Mouse (Mus musculus): ENCODE data around the gene Gm12355.
"Not testable (repeated sequence)": the region's sequence is repeated elsewhere in the genome, so short reads cannot be mapped to it uniquely, and the experiment has no call there.

- not testable (repeated sequence) for TF ChIP-seq ZC3H11A (IDR thresholded peaks at IDR 0.05; ENCODE audit: borderline replicate concordance, low read depth, low read length); HCFC1 (IDR thresholded peaks at IDR 0.05; ENCODE audit: borderline replicate concordance, insufficient read depth, low read length); ZNF384 (IDR thresholded peaks at IDR 0.05; ENCODE audit: low read depth, low read length); CHD2 (IDR thresholded peaks at IDR 0.05; ENCODE audit: low read depth, low read length); MAFK (IDR thresholded peaks at IDR 0.05; ENCODE audit: insufficient read depth, low read depth, low read length)
These were observed 1.5 kb downstream of the Gm12355 start for GRCm38 (mm10) chr11:98623981-98624380.

Data from ES-E14 (cell line).